34 mouse cellular contexts compared by ENCODE assay signal in the genomic region with DNA sequence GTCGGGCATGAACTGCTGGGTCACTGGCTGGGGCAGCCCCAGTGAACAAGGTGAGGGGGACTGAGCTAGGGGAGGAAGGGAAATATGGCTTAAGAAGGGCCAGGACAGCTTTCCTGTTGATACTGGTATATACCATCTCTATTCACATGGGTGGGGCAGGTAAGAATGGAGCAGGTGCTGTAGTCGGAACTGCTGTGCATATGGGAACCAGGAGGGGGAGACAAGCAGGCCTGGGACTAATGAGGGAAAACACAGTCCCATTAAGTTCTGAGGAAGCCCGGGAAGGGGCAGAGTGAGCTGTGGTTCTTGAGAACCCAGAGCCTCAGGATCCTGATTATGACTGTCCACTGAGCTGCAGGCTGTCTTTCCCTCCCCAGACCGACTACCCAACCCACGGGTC. TPM values are rescaled to one million over a fixed set of nuclear protein-coding genes. Genes with fewer than 3 reads are reported as not detected.
DNase-seq lines count a peak whose midpoint lies in the region; ATAC-seq and TF ChIP-seq lines count a peak whose summit lies in the region.
"Had no signal": no experiment of that assay in that cellular context is flagged by ENCODE, and none has a peak within 500 bp of the region (broad histone marks: within the 10 kb centered on the region; RNA-seq: fewer than 3 reads in every experiment).

No protein-coding gene starts in this region.

- H3K4me3 ChIP-seq in cerebellum, adult 2 months (replicated peaks; ENCODE audit: insufficient read depth, low read depth, low read length) = no peak overlapping the region
- no peak overlapping the region for H3K4me3 ChIP-seq in lung, embryonic 14.5 days (ENCODE audit: low read depth, low read length)
- H3K4me3 ChIP-seq in ES-Bruce4 (ENCODE audit: low read depth, low read length) = no peak overlapping the region
- H3K4me3 ChIP-seq in small intestine, adult 2 months (ENCODE audit: low read depth, low read length) = no peak overlapping the region
- H3K4me3 ChIP-seq in hindbrain, embryonic 10.5 days = no peak overlapping the region
- H3K4me3 ChIP-seq: embryonic facial prominence, embryonic 13.5 days; forebrain, embryonic 10.5 days; gastrocnemius, adult 2 months; heart, embryonic 13.5 days; hindbrain, embryonic 15.5 days; limb, embryonic 13.5 days; liver, embryonic 12.5 days; midbrain, embryonic 12.5 days had no signal

- H3K27ac ChIP-seq in cerebellum, adult 2 months (ENCODE audit: insufficient read depth, low read length) = no peak overlapping the region
- no peak overlapping the region for H3K27ac ChIP-seq in lung, embryonic 14.5 days (ENCODE audit: low read depth)
- H3K27ac ChIP-seq in ES-Bruce4 (ENCODE audit: insufficient read depth, low read length) = no peak overlapping the region
- H3K27ac ChIP-seq in small intestine, adult 2 months (ENCODE audit: insufficient read depth, low read depth, low read length) = no peak overlapping the region
- no peak overlapping the region for H3K27ac ChIP-seq in hindbrain, embryonic 10.5 days
- H3K27ac ChIP-seq: embryonic facial prominence, embryonic 13.5 days; forebrain, embryonic 10.5 days; gastrocnemius, adult 2 months; heart, embryonic 13.5 days; hindbrain, embryonic 15.5 days; limb, embryonic 13.5 days; liver, embryonic 12.5 days; midbrain, embryonic 12.5 days had no signal

- H3K36me3 ChIP-seq in lung, embryonic 14.5 days (ENCODE audit: insufficient read depth) = peaks cover 29% of the 10 kb centered on the region
- H3K36me3 ChIP-seq in ES-Bruce4 (ENCODE audit: control insufficient read depth, insufficient read depth, low read length, poor library complexity, severe bottlenecking) = no peaks in the 10 kb centered on the region
- peaks cover 21% of the 10 kb centered on the region for H3K36me3 ChIP-seq in small intestine, adult 2 months (ENCODE audit: control insufficient read depth, insufficient read depth, low read length)
- H3K36me3 ChIP-seq in hindbrain, embryonic 10.5 days = peaks cover 33% of the 10 kb centered on the region

- H3K9ac ChIP-seq in lung, embryonic 14.5 days = no peak overlapping the region
- H3K9ac ChIP-seq in ES-Bruce4 (ENCODE audit: low read depth, poor library complexity, severe bottlenecking) = no peak overlapping the region
- H3K9ac ChIP-seq: embryonic facial prominence, embryonic 13.5 days; heart, embryonic 13.5 days; hindbrain, embryonic 15.5 days; limb, embryonic 13.5 days; liver, embryonic 12.5 days; liver, postnatal 0 days; midbrain, embryonic 12.5 days had no signal

- no peak for TF ChIP-seq POLR2A in cerebellum, adult 2 months (IDR thresholded peaks at IDR 0.05; ENCODE audit: borderline replicate concordance, insufficient read depth, low read length)
- TF ChIP-seq POLR2A in ES-Bruce4 (IDR thresholded peaks at IDR 0.05; ENCODE audit: insufficient read depth, low read length) = no peak
- TF ChIP-seq POLR2A in small intestine, adult 2 months (IDR thresholded peaks at IDR 0.05; ENCODE audit: low read depth, low read length) = no peak

- 0 out of 2 replicates have a peak, but pooled peaks have one; percentile 12 for TF ChIP-seq EP300 in ES-Bruce4 (IDR thresholded peaks at IDR 0.05; ENCODE audit: insufficient read depth, low read depth, low read length)

- no peak for ATAC-seq in lung, embryonic 14.5 days (ENCODE audit: insufficient read depth)
- ATAC-seq: forebrain, embryonic 16.5 days; inflammation-experienced regulatory T-cells, adult 6 months; liver, embryonic 12.5 days; liver, postnatal 0 days had no signal

- no peak overlapping the region for H3K4me2 ChIP-seq in lung, embryonic 14.5 days
- H3K4me2 ChIP-seq: embryonic facial prominence, embryonic 13.5 days; heart, embryonic 13.5 days; hindbrain, embryonic 15.5 days; limb, embryonic 13.5 days; liver, embryonic 12.5 days; midbrain, embryonic 12.5 days had no signal

- no peaks in the 10 kb centered on the region for H3K27me3 ChIP-seq in cerebellum, adult 2 months (ENCODE audit: control insufficient read depth, insufficient read depth, low read length)
- no peaks in the 10 kb centered on the region for H3K27me3 ChIP-seq in lung, embryonic 14.5 days (ENCODE audit: insufficient read depth, low read length)
- no peaks in the 10 kb centered on the region for H3K27me3 ChIP-seq in ES-Bruce4 (ENCODE audit: control insufficient read depth, insufficient read depth, low read length, poor library complexity, severe bottlenecking)
- no peaks in the 10 kb centered on the region for H3K27me3 ChIP-seq in small intestine, adult 2 months (ENCODE audit: control insufficient read depth, insufficient read depth, low read length)
- H3K27me3 ChIP-seq in hindbrain, embryonic 10.5 days (ENCODE audit: insufficient read depth, poor library complexity, severe bottlenecking) = no peaks in the 10 kb centered on the region
- H3K27me3 ChIP-seq: embryonic facial prominence, embryonic 13.5 days; heart, embryonic 13.5 days; hindbrain, embryonic 15.5 days; limb, embryonic 13.5 days; liver, embryonic 12.5 days; midbrain, embryonic 12.5 days had no signal

- 0 out of 2 replicates have a peak, but pooled peaks cover under 1% of the 10 kb centered on the region for H3K4me1 ChIP-seq in cerebellum, adult 2 months (ENCODE audit: control insufficient read depth, insufficient read depth, low read length)
- no peaks in the 10 kb centered on the region for H3K4me1 ChIP-seq in lung, embryonic 14.5 days (ENCODE audit: insufficient read depth)
- peaks cover 3% of the 10 kb centered on the region for H3K4me1 ChIP-seq in ES-Bruce4 (ENCODE audit: control insufficient read depth, insufficient read depth, low read length)
- peaks cover 27% of the 10 kb centered on the region for H3K4me1 ChIP-seq in small intestine, adult 2 months (ENCODE audit: control insufficient read depth, insufficient read depth, insufficient read length, low read length)
- H3K4me1 ChIP-seq in hindbrain, embryonic 10.5 days (replicated peaks) = no peaks in the 10 kb centered on the region
- H3K4me1 ChIP-seq: embryonic facial prominence, embryonic 13.5 days; forebrain, embryonic 10.5 days; heart, embryonic 13.5 days; hindbrain, embryonic 15.5 days; limb, embryonic 13.5 days; liver, embryonic 12.5 days; midbrain, embryonic 12.5 days had no signal

- WGBS in cerebellum, adult 2 months = 66% methylated on average over 5 of the region's 5 CpGs
- WGBS in lung, embryonic 14.5 days = 64% methylated on average over 5 of the region's 5 CpGs
- 28% methylated on average over 5 of the region's 5 CpGs for WGBS in small intestine, adult 2 months
- WGBS in hindbrain, embryonic 10.5 days = 74% methylated on average over 5 of the region's 5 CpGs

- no peak for DNase-seq in cerebellum, adult 2 months
- DNase-seq in cerebellum, postnatal 36 days = no peak
- DNase-seq in lung, embryonic 14.5 days = no peak
- no peak for DNase-seq in lung, postnatal 36 days
- no peak for DNase-seq in right cerebral cortex, postnatal 36 days (ENCODE audit: low spot score in 2 of 2)
- no peak for DNase-seq in hindbrain, embryonic 10.5 days (ENCODE audit: low spot score)
- DNase-seq: adrenal gland, postnatal 10 days; cerebellum, adult 9-10 months; gastrocnemius, adult 2 months; gastrocnemius, postnatal 36 days; heart, adult 18-20 months; heart, postnatal 10 days; kidney, adult 2 months; kidney, postnatal 10 days; layer of hippocampus, adult 9-11 months; liver, postnatal 0 days; lung, postnatal 14 days; retina, postnatal 1 day; right cerebral cortex, postnatal 14 days; thymus, adult 2 months; thymus, postnatal 36 days had no signal

- TF ChIP-seq CTCF in cerebellum, adult 2 months (IDR thresholded peaks at IDR 0.05; ENCODE audit: borderline replicate concordance, insufficient read depth, low read depth, low read length) = peak; percentile 8; the same call in 1 of the 2 replicates
- peak; percentile 29 for TF ChIP-seq CTCF in lung, embryonic 14.5 days (IDR thresholded peaks at IDR 0.05; ENCODE audit: low read depth)
- TF ChIP-seq CTCF in ES-Bruce4 (IDR thresholded peaks at IDR 0.05; ENCODE audit: low read depth, low read length) = peak; percentile 48
- peak; percentile 39; the same call in 1 of the 2 replicates for TF ChIP-seq CTCF in small intestine, adult 2 months (IDR thresholded peaks at IDR 0.05; ENCODE audit: extremely low read depth, insufficient read length, insufficient replicate concordance, low read depth, low read length)

- H3K9me3 ChIP-seq in lung, embryonic 14.5 days (ENCODE audit: low read depth, low read length) = no peaks in the 10 kb centered on the region
- H3K9me3 ChIP-seq in ES-Bruce4 (replicated peaks; ENCODE audit: control insufficient read depth, insufficient read depth, low read length, poor library complexity, severe bottlenecking) = no peaks in the 10 kb centered on the region
- H3K9me3 ChIP-seq in hindbrain, embryonic 10.5 days = no peaks in the 10 kb centered on the region
- H3K9me3 ChIP-seq: embryonic facial prominence, embryonic 13.5 days; forebrain, embryonic 10.5 days; heart, embryonic 13.5 days; hindbrain, embryonic 15.5 days; limb, embryonic 13.5 days; liver, embryonic 12.5 days had no signal

RNA-seq across cellular contexts. Expression of a gene that starts 6.5 kb away (rescaled TPM):
- polyA plus RNA-seq in cerebellum, adult 2 months (2012; rRNA removed) = 0.19 TPM in 1 of 2 replicates, not detected in the other
- polyA plus RNA-seq in lung, embryonic 14.5 days (2014; fragmentation: Nextera tagmentation; extraction: Ambion mirVana) = 0.20 and 0.24 TPM in 2 replicates
- polyA plus RNA-seq in ES-Bruce4 (2011; ENCODE audit: insufficient read depth, insufficient read length, low read depth, missing spikeins) = not detected in 2 replicates
- 3.9 and 4.0 TPM in 2 replicates for polyA plus RNA-seq in small intestine, adult 2 months (2012; rRNA removed)
- 0.24 TPM in 1 of 2 replicates, not detected in the other for polyA plus RNA-seq in hindbrain, embryonic 10.5 days (2016; fragmentation: Nextera tagmentation; extraction: Ambion mirVana)
- polyA plus RNA-seq: liver, embryonic 12.5 days; liver, postnatal 0 days; spleen, adult 2 months had no signal

RNA-seq across cellular contexts. Expression of a gene that starts 28.8 kb away (rescaled TPM):
- polyA plus RNA-seq in cerebellum, adult 2 months (2012; rRNA removed) = 32.8 and 35.6 TPM in 2 replicates
- 64.4 and 69.6 TPM in 2 replicates for polyA plus RNA-seq in lung, embryonic 14.5 days (2014; fragmentation: Nextera tagmentation; extraction: Ambion mirVana)
- polyA plus RNA-seq in ES-Bruce4 (2011; ENCODE audit: insufficient read depth, insufficient read length, low read depth, missing spikeins) = 66.4 and 68.4 TPM in 2 replicates
- polyA plus RNA-seq in small intestine, adult 2 months (2012; rRNA removed) = 51.8 and 74.6 TPM in 2 replicates
- 90.8 and 93.0 TPM in 2 replicates for polyA plus RNA-seq in hindbrain, embryonic 10.5 days (2016; fragmentation: Nextera tagmentation; extraction: Ambion mirVana)

RNA-seq across cellular contexts. Expression of a gene that starts 46.6 kb away (rescaled TPM):
- polyA plus RNA-seq in cerebellum, adult 2 months (2012; rRNA removed) = not detected in 2 replicates
- 2.1 TPM in 2 replicates for polyA plus RNA-seq in lung, embryonic 14.5 days (2014; fragmentation: Nextera tagmentation; extraction: Ambion mirVana)
- 0.45 TPM in 1 of 2 replicates, not detected in the other for polyA plus RNA-seq in ES-Bruce4 (2011; ENCODE audit: insufficient read depth, insufficient read length, low read depth, missing spikeins)
- 0.06 and 0.25 TPM in 2 replicates for polyA plus RNA-seq in small intestine, adult 2 months (2012; rRNA removed)
- 0.72 and 0.83 TPM in 2 replicates for polyA plus RNA-seq in hindbrain, embryonic 10.5 days (2016; fragmentation: Nextera tagmentation; extraction: Ambion mirVana)
- polyA plus RNA-seq: forebrain, embryonic 16.5 days; hindbrain, embryonic 15.5 days; inflammation-experienced regulatory T-cells, adult 6 months; liver, embryonic 12.5 days; liver, postnatal 0 days; midbrain, embryonic 12.5 days; neural tube, embryonic 14.5 days had no signal
